Mouse (Mus musculus) forebrain, embryonic 14.5 days (tissue): Measurements from ENCODE around the gene Rsad2. TPM values are rescaled to one million over a fixed set of nuclear protein-coding genes. Genes with fewer than 3 reads are reported as not detected.

Experiments
- ATAC-seq: fragments of 200-750 bp; cut with Nextera tagmentation; 2 replicates; pipeline ENCODE4 v1.8.0; 2017; ENCODE audit warnings: mild to moderate bottlenecking, moderate library complexity
- DNase-seq: peaks from one replicate; pipeline ENCODE4 v3.0.0-alpha.2; 2015; ENCODE audit warnings: low spot score
- H3K27ac ChIP-seq: fragments of 300-500 bp; sonication (generic); 2 replicates; pipeline ENCODE4 v1.5.1; 2014; ENCODE audit warnings: low read depth, mild to moderate bottlenecking, control low read depth, low read length, moderate library complexity
- H3K27me3 ChIP-seq: fragments of 300-500 bp; sonication (generic); replicated peaks from 2 replicates; pipeline ENCODE4 v1.6.1; 2014; ENCODE audit warnings: low read length, control low read depth, mixed read lengths; ENCODE audit not compliant: control insufficient read depth, insufficient read depth
- H3K36me3 ChIP-seq: fragments of 300-500 bp; sonication (generic); 2 replicates; pipeline ENCODE4 v1.6.1; 2014; ENCODE audit warnings: low read length, control low read depth; ENCODE audit not compliant: control insufficient read depth, insufficient read depth
- H3K4me1 ChIP-seq: fragments of 300-500 bp; sonication (generic); 2 replicates; pipeline ENCODE4 v1.6.1; 2014; ENCODE audit warnings: antibody characterized with exemption, low read length, control low read depth; ENCODE audit not compliant: control insufficient read depth, insufficient read depth
- H3K4me2 ChIP-seq: fragments of 300-500 bp; sonication (generic); 2 replicates; pipeline ENCODE4 v1.6.1; 2014; ENCODE audit warnings: mild to moderate bottlenecking, control low read depth, low read length
- H3K4me3 ChIP-seq: fragments of 300-500 bp; sonication (generic); 2 replicates; pipeline ENCODE4 v1.5.1; 2014; ENCODE audit warnings: low read depth, low read length, control low read depth
- H3K9ac ChIP-seq: fragments of 300-500 bp; sonication (generic); 2 replicates; pipeline ENCODE4 v1.6.1; 2014; ENCODE audit warnings: mild to moderate bottlenecking, low read length, control low read depth, moderate library complexity
- H3K9me3 ChIP-seq: fragments of 300-500 bp; sonication (generic); replicated peaks from 2 replicates; pipeline ENCODE4 v1.6.1; 2016; ENCODE audit warnings: low read length, control low read depth, mixed read lengths; ENCODE audit not compliant: control insufficient read depth
- WGBS: fragments of 180-500 bp; shearing (Covaris S2); extraction: QIAGEN DNeasy Blood & Tissue Kit; methylation state at CpG from one replicate; pipeline ENCODE4 v1.1.7; 2014; 5-methylcytosine and 5-hydroxymethylcytosine counted together
- polyA plus RNA-seq: library from polyadenylated mRNA; unstranded; fragments of >200 nt; fragmentation: Nextera tagmentation; extraction: Ambion mirVana; gene quantifications from 2 replicates; pipeline ENCODE4 v1.2.1, GENCODE M21; 2014

Rsad2 gene
- polyA plus RNA-seq, 1 experiment from 2014 or later, result 0.27 TPM

DNA sequence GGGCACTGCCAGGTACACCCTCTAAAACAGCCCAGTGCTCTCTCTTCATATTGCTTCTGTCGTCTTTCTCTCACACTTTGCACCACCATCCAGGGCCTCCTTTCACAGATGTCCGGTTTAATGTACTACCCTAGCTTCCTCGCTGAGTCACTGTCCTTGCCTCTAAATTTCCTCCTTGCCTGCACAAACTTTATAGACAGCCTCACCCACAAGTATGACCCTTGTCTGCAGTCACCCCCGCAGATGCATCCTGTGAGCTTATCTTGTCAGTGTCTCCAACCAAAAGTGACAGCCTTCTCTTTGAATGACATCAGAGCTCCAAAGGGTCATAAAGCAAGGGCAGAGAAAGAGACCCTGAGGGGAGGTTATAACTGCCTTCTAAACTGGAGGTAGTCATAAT lies 3.3 kb downstream of the Rsad2 start:
- ATAC-seq, result no peak
- no peaks in the 10 kb centered on the region for H3K9me3 ChIP-seq
- 0 out of 2 replicates have a peak, but pooled peaks cover 6% of the 10 kb centered on the region for H3K4me1 ChIP-seq
- DNase-seq, result no peak
- H3K4me2 ChIP-seq, result no peak overlapping the region
- no peaks in the 10 kb centered on the region for H3K27me3 ChIP-seq
- no peak overlapping the region for H3K27ac ChIP-seq
- H3K36me3 ChIP-seq, result no peaks in the 10 kb centered on the region
- no peak overlapping the region for H3K9ac ChIP-seq
- H3K4me3 ChIP-seq, result no peak overlapping the region
- 92% methylated on average over 4 of the region's 4 CpGs for WGBS

GRCm38 (mm10) chr12:26451150-26451549 lies 5.1 kb downstream of the Rsad2 start:
- Histone ChIP-seq H3K4me3 (no peak overlapping the region), H3K27me3 (no peaks in the 10 kb centered on the region), H3K9ac (no peak overlapping the region), H3K4me2 (no peak overlapping the region), H3K9me3 (no peaks in the 10 kb centered on the region), H3K36me3 (no peaks in the 10 kb centered on the region), H3K27ac (no peak overlapping the region), H3K4me1 (0 out of 2 replicates have a peak, but pooled peaks cover 3% of the 10 kb centered on the region)
- DNase-seq (no peak), ATAC-seq (no peak)
- 62% methylated on average over 1 of the region's 1 CpGs for WGBS

GRCm38 (mm10) chr12:26449483-26449882 lies 6.8 kb downstream of the Rsad2 start:
- Histone ChIP-seq H3K4me2 (no peak overlapping the region), H3K4me1 (no peaks in the 10 kb centered on the region), H3K36me3 (no peaks in the 10 kb centered on the region), H3K9me3 (no peaks in the 10 kb centered on the region), H3K27ac (no peak overlapping the region), H3K27me3 (no peaks in the 10 kb centered on the region), H3K9ac (no peak overlapping the region), H3K4me3 (no peak overlapping the region)
- 97% methylated on average over 2 of the region's 2 CpGs for WGBS
- DNase-seq (no peak), ATAC-seq (no peak)

DNA sequence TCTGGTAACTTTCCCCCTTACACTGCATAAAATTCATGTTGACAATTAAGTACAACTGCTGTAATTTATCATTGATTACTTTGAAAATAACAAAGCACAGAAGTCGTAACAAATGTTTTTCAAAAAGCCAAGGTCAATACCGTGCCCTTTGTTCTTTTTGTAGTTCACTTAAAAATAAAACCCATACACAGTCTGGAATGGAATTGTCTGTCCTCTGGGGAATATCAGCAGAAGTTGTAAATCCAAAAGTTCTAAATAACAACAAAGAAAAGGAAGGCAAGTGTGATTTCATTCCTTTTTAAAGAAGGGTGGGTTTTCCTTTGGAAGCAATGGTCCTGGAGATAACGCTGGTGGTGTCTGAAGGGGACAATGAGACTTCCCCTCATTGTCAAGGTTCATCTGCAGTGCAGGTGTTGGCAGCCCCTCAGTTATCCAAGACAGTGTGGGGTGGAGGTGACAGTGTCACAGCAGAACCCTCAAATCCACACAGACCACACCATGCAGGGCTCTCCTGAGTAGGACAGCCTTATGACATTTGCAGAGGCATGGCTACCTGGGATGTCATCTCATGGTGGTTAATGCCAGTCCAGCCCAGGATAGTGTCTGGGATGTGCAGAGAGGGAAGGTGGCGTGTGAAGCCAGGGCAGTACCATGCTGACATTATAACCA lies 9.7 kb downstream of the Rsad2 start:
- H3K9ac ChIP-seq, result no peak overlapping the region
- DNase-seq (no peak), ATAC-seq (no peak)
- no peak overlapping the region for H3K4me3 ChIP-seq
- no peaks in the 10 kb centered on the region for H3K27me3 ChIP-seq
- WGBS, result 91% methylated on average over 4 of the region's 4 CpGs
- H3K36me3 ChIP-seq, result no peaks in the 10 kb centered on the region
- no peaks in the 10 kb centered on the region for H3K9me3 ChIP-seq
- H3K4me1 ChIP-seq, result no peaks in the 10 kb centered on the region
- no peak overlapping the region for H3K27ac ChIP-seq
- H3K4me2 ChIP-seq, result no peak overlapping the region

DNA sequence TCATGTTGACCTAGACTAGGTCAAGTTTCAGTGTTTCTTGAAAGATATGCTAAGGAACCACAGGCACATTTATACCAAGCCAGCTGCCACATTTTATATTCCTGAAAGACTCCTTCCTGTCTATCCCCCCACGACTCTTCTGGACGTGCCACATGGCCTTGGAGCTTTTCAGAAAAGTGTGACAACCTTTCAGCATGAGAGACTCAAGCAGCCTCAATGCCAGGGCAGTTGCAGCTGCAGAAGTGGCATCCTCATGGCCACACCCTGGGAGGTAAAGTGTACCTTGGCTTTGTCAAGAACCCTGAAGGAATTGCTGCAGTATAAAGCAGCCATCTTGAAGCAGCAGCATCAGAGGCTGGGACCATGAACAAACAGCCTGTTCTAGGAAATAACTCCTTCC lies 11.7 kb downstream of the Rsad2 start:
- Histone ChIP-seq H3K9me3 (no peaks in the 10 kb centered on the region), H3K27ac (no peak overlapping the region), H3K4me1 (no peaks in the 10 kb centered on the region), H3K4me2 (no peak overlapping the region), H3K27me3 (no peaks in the 10 kb centered on the region), H3K4me3 (no peak overlapping the region), H3K36me3 (no peaks in the 10 kb centered on the region), H3K9ac (no peak overlapping the region)
- ATAC-seq, result no peak
- no peak for DNase-seq
- WGBS, result 88% methylated on average over 2 of the region's 2 CpGs

GRCm38 (mm10) chr12:26444054-26444453 lies 12.2 kb downstream of the Rsad2 start:
- Histone ChIP-seq H3K27ac (no peak overlapping the region), H3K27me3 (no peaks in the 10 kb centered on the region), H3K9me3 (no peaks in the 10 kb centered on the region), H3K9ac (no peak overlapping the region), H3K4me2 (no peak overlapping the region), H3K36me3 (no peaks in the 10 kb centered on the region), H3K4me1 (no peaks in the 10 kb centered on the region), H3K4me3 (no peak overlapping the region)
- ATAC-seq (no peak), DNase-seq (peak; percentile 75)
- WGBS, result 0% methylated on average over 2 of the region's 2 CpGs

DNA sequence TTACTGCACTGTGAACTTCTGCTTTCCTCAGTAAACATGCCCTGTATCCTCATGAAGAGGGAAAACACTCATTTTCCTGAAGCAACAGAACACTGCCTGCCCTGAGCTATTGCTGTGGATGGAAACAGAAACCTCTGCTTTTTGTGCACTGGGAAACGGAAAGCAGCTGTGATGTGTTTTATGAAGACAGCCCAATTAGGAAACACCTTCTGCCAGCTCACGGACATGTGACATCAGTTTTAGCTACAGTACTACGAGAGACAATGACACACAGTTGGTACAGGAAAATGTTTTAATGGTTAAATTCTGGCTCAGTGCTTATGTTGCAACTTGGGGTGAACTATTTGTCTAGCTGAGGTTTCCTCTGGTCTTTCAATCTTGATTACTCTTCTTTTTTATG lies 16.9 kb downstream of the Rsad2 start:
- Histone ChIP-seq H3K4me2 (no peak overlapping the region), H3K9me3 (no peaks in the 10 kb centered on the region), H3K27me3 (no peaks in the 10 kb centered on the region), H3K27ac (no peak overlapping the region), H3K36me3 (no peaks in the 10 kb centered on the region), H3K9ac (no peak overlapping the region), H3K4me3 (no peak overlapping the region), H3K4me1 (no peaks in the 10 kb centered on the region)
- WGBS, result 65% methylated on average over 3 of the region's 3 CpGs
- ATAC-seq, result no peak
- DNase-seq, result no peak

- ATAC-seq (no peak), DNase-seq (peak; percentile 33)
- H3K4me1 ChIP-seq, result no peaks in the 10 kb centered on the region
- 62% methylated on average over 3 of the region's 3 CpGs for WGBS
- H3K4me3 ChIP-seq, result no peak overlapping the region
- no peak overlapping the region for H3K9ac ChIP-seq
- H3K9me3 ChIP-seq, result no peaks in the 10 kb centered on the region
- H3K36me3 ChIP-seq, result no peaks in the 10 kb centered on the region
- no peak overlapping the region for H3K4me2 ChIP-seq
- H3K27me3 ChIP-seq, result no peaks in the 10 kb centered on the region
- H3K27ac ChIP-seq, result no peak overlapping the region
These were observed 18.3 kb downstream of the Rsad2 start for GRCm38 (mm10) chr12:26437950-26438349.

DNA sequence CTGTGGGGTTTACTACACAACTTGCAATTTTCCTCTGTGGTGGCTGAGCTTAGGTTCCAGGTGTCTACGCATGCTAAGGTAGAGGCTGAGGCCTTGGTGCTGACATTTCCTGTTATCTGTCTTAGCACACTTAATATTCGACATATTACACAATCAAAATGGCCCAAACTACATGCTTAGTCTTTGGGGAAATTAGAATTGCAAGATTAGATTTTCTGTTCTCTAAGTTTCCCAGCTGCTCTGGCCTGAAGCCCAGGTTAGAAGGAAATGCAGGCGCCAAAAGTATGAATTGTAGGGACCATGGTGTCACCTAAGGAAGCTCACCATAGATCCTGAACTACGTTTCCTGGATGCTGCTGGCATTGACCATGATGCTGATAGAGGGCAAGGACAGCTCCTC lies 19.9 kb downstream of the Rsad2 start:
- 91% methylated on average over 4 of the region's 4 CpGs for WGBS
- H3K36me3 ChIP-seq, result no peaks in the 10 kb centered on the region
- no peak overlapping the region for H3K9ac ChIP-seq
- H3K4me2 ChIP-seq, result no peak overlapping the region
- no peaks in the 10 kb centered on the region for H3K27me3 ChIP-seq
- H3K27ac ChIP-seq, result no peak overlapping the region
- no peak for DNase-seq
- ATAC-seq, result no peak
- no peak overlapping the region for H3K4me3 ChIP-seq
- no peaks in the 10 kb centered on the region for H3K9me3 ChIP-seq
- H3K4me1 ChIP-seq, result no peaks in the 10 kb centered on the region
